ENCODE assay signal across 20 mouse cellular contexts in genomic region chr4:7253616-7254015, GRCm38 (mm10).
DNase-seq lines count a peak whose midpoint lies in the region.
"Had no signal": no experiment of that assay in that cellular context is flagged by ENCODE, and none has a peak within 500 bp of the region (broad histone marks: within the 10 kb centered on the region; RNA-seq: fewer than 3 reads in every experiment).

No protein-coding gene starts in this region.

- intact Hi-C loops in left cerebral cortex, postnatal 36 days (cut with DNase I): no loop called here

- DNase-seq in frontal cortex, adult 2 months (ENCODE audit: extremely low spot score in 1 of 2, low spot score in 1 of 2): peak; percentile 41 to 60
- DNase-seq in frontal cortex, postnatal 10 days (ENCODE audit: low spot score in 2 of 2): no peak
- peak; percentile 44 for DNase-seq in left cerebral cortex, adult 11 months (ENCODE audit: low spot score)
- no peak for DNase-seq in left cerebral cortex, postnatal 36 days (ENCODE audit: low spot score in 2 of 2)
- DNase-seq in right cerebral cortex, adult 18-20 months: peak; percentile 55
- DNase-seq in right cerebral cortex, postnatal 14 days: no peak
- DNase-seq in brain, adult 2 months (ENCODE audit: low read depth, low spot score): peak; percentile 82
- DNase-seq in liver: no peak
- DNase-seq: adrenal gland, postnatal 10 days; adrenal gland, postnatal 36 days; B cell, adult 2 months; cerebellum, adult 11-12 months; cerebellum, adult 8-10 months; cerebellum, postnatal 10 days; cerebellum, postnatal 36 days; embryo, embryonic 11 days; gastrocnemius, postnatal 10 days; gastrocnemius, postnatal 36 days; heart, postnatal 10 days; heart, postnatal 36 days had no signal

Comparison
In these comparisons a context has a peak if more than half of its experiments do, and no peak if none do; other contexts are left out.
1. DNase-seq: peak in frontal cortex, adult 2 months (2 of 2), left cerebral cortex, adult 11 months (single experiment), right cerebral cortex, adult 18-20 months (single experiment) and brain, adult 2 months (single experiment); none in frontal cortex, postnatal 10 days (0 of 2), left cerebral cortex, postnatal 36 days (0 of 2), right cerebral cortex, postnatal 14 days (single experiment) and liver (single experiment).